Mouse (Mus musculus): ENCODE measurements around the gene Cux2. TPM values are rescaled to one million over a fixed set of nuclear protein-coding genes. Genes with fewer than 3 reads are reported as not detected.
A peak's percentile ranks its signal among the peaks of the same experiment; 100 is the strongest.

Gene Cux2
- polyA plus RNA-seq, 1 experiment from 2014 or later, result 1.5 TPM

GRCm38 (mm10) chr5:121836692-121837415 lies 213.0 kb downstream of the Cux2 start:
- Histone ChIP-seq H3K4me2 (replicated peaks; ENCODE audit: low read depth) (peak overlapping the region; percentile 92), H3K27ac (ENCODE audit: low read depth, low read length) (peak overlapping the region; percentile 92), H3K27me3 (replicated peaks; ENCODE audit: control insufficient read depth, insufficient read depth, low read length) (no peaks in the 10 kb centered on the region), H3K9me3 (ENCODE audit: control insufficient read depth) (no peaks in the 10 kb centered on the region), H3K4me3 (ENCODE audit: low read depth, low read length) (peak overlapping the region; percentile 79), H3K36me3 (ENCODE audit: control insufficient read depth, insufficient read depth) (no peaks in the 10 kb centered on the region), H3K9ac (ENCODE audit: low read depth, low read length) (peak overlapping the region; percentile 82), H3K4me1 (replicated peaks; ENCODE audit: control insufficient read depth, insufficient read depth, low read length) (peaks cover 6% of the 10 kb centered on the region)
- peak; percentile 40 for TF ChIP-seq CTCF (IDR thresholded peaks at IDR 0.05; ENCODE audit: low read depth)
- ATAC-seq, result peak; percentile 83
- WGBS, result under 1% methylated on average over 53 of the region's 77 CpGs

DNA sequence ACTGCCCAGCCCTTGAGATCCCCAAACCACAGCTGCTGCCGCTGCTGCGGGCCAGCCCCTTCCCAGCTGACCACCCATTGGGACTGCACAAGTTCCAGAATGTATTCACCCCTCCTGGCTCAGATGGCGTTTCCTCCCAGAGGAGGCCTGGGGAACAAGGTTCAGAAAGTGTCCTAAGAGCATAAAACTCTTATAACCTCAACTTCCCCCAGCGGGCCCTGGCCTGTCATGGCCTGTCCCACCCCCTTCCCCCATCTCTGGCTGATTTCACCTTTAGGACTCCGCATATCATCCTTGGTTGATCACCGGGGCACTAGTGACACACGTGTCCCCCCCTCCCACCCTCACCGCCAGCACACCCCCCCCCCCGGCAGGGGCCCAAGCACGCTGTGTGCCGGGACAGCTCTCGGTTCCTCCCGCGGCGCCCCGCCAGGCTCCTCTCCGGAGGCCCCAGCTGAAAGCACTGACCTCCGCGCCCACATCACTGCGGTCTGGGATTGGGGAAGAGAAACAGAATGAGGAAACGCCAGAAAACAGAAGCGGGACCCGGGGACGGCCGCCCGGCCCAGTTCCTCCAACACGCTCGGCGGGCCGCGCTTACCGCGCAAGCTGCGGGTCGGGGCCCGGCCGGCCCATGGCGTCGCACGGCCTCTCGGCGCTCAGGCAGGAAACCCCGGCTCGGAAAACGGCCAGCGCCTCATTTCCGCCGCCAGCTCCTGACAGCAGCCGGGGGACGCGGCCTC lies 213.8 kb downstream of the Cux2 start:
- Histone ChIP-seq H3K4me2 (replicated peaks; ENCODE audit: low read depth) (peak overlapping the region; percentile 92), H3K4me1 (replicated peaks; ENCODE audit: control insufficient read depth, insufficient read depth, low read length) (peaks cover 6% of the 10 kb centered on the region), H3K27ac (ENCODE audit: low read depth, low read length) (peak overlapping the region; percentile 92), H3K9me3 (ENCODE audit: control insufficient read depth) (no peaks in the 10 kb centered on the region), H3K4me3 (ENCODE audit: low read depth, low read length) (peak overlapping the region; percentile 79), H3K9ac (ENCODE audit: low read depth, low read length) (peak overlapping the region; percentile 82), H3K27me3 (replicated peaks; ENCODE audit: control insufficient read depth, insufficient read depth, low read length) (no peaks in the 10 kb centered on the region), H3K36me3 (ENCODE audit: control insufficient read depth, insufficient read depth) (no peaks in the 10 kb centered on the region)
- ATAC-seq, result peak; percentile 6
- TF ChIP-seq CTCF (IDR thresholded peaks at IDR 0.05; ENCODE audit: low read depth), result no peak
- under 1% methylated on average over 49 of the region's 51 CpGs for WGBS

DNA sequence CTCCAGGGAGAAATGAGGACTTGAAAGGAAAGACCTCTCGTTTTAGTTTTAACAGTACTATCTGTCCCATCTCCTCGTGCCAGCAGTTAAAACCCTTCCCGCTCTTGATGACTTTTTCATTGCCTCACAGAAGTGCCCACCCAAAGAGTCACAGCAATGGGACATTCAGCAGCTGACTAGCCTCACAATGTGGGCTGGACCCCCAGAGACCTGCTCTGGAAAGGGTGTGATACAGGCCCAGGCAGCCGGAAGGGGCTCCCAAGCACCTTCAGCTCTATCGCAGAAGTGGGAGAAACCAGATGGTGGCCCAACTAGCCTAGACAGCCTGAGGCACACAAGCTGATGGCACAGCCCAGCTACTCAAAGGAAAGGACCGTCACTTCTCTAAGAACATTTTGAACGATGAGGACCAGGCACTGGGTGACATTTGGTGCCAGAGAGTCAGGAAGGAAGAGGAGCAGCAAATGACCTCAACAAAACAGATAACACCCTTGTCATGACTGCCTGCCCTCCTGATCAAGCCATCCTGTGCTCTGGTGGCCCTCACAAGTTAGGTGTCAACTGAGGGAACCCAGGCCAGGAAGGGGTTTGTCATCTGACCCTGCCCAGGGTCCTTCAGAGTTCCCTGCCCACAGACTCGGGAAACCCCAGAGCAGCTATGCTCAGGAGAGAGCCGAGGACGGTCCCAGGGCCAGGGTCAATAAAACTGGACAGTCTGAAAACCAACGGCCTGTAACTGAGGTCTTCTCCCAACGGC lies 214.7 kb downstream of the Cux2 start:
- WGBS, result 37% methylated on average over 12 of the region's 12 CpGs

GRCm38 (mm10) chr5:121834241-121834606 lies 215.7 kb downstream of the Cux2 start:
- Histone ChIP-seq H3K36me3 (ENCODE audit: control insufficient read depth, insufficient read depth) (no peaks in the 10 kb centered on the region), H3K27me3 (replicated peaks; ENCODE audit: control insufficient read depth, insufficient read depth, low read length) (no peaks in the 10 kb centered on the region), H3K9ac (ENCODE audit: low read depth, low read length) (no peak overlapping the region), H3K27ac (ENCODE audit: low read depth, low read length) (no peak overlapping the region), H3K4me2 (replicated peaks; ENCODE audit: low read depth) (peak overlapping the region; percentile 92), H3K4me3 (ENCODE audit: low read depth, low read length) (no peak overlapping the region), H3K4me1 (replicated peaks; ENCODE audit: control insufficient read depth, insufficient read depth, low read length) (peaks cover 6% of the 10 kb centered on the region), H3K9me3 (ENCODE audit: control insufficient read depth) (no peaks in the 10 kb centered on the region)
- TF ChIP-seq CTCF (IDR thresholded peaks at IDR 0.05; ENCODE audit: low read depth), result no peak
- WGBS, result 63% methylated on average over 7 of the region's 7 CpGs
- ATAC-seq, result no peak

More for the DNA sequence above, 214.7 kb downstream of the Cux2 start:
- Histone ChIP-seq H3K4me1 (replicated peaks; ENCODE audit: control insufficient read depth, insufficient read depth, low read length) (peaks cover 6% of the 10 kb centered on the region), H3K4me2 (replicated peaks; ENCODE audit: low read depth) (peak overlapping the region; percentile 92), H3K9me3 (ENCODE audit: control insufficient read depth) (no peaks in the 10 kb centered on the region), H3K36me3 (ENCODE audit: control insufficient read depth, insufficient read depth) (no peaks in the 10 kb centered on the region), H3K4me3 (ENCODE audit: low read depth, low read length) (peak overlapping the region; percentile 79), H3K27me3 (replicated peaks; ENCODE audit: control insufficient read depth, insufficient read depth, low read length) (no peaks in the 10 kb centered on the region), H3K27ac (ENCODE audit: low read depth, low read length) (peak overlapping the region; percentile 92), H3K9ac (ENCODE audit: low read depth, low read length) (peak overlapping the region; percentile 82)
- no peak for TF ChIP-seq CTCF (IDR thresholded peaks at IDR 0.05; ENCODE audit: low read depth)
- no peak for ATAC-seq

DNA sequence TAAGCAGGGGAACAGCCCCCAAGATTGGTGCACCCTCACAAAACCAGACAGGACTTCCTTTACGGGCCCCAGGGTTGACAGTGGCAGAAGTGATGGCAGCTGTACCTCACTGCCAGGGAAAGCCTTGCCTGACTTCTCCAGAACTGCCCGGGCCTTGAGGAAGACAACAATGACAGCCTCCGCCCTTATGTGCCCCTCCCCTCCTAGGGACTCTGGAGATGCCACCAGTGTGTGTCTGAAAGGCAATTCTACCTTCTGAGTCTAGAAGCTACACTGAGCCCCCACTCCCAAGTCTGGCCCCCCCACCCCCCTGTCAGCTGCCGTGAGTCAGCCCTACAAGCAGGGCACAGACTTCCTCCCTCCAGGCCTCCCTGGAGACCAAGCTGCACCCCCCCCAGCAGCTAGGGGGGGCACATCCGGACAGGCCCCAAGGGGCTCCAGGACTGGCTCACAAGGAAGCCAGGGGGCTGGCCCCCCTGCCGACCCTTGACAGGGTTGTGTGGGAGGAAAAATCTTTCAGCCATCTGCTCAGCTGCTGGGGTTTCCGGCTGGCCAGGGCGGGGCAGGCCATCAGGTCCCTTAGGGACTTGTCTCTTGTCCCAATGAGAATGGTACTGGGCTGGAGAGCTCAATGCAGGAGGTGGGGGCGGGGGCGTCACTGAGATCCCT lies 216.2 kb downstream of the Cux2 start:
- 46% methylated on average over 10 of the region's 10 CpGs for whole genome bisulfite sequencing
- H3K27ac ChIP-seq (ENCODE audit: low read depth, low read length), result no peak overlapping the region
- H3K4me1 ChIP-seq (replicated peaks; ENCODE audit: control insufficient read depth, insufficient read depth, low read length), result peaks cover 6% of the 10 kb centered on the region
- H3K4me2 ChIP-seq (replicated peaks; ENCODE audit: low read depth), result peak overlapping the region; percentile 92
- ATAC-seq, result no peak
- peaks cover under 1% of the 10 kb centered on the region; the same call in 1 of the 2 replicates for H3K36me3 ChIP-seq (ENCODE audit: control insufficient read depth, insufficient read depth)
- H3K9ac ChIP-seq (ENCODE audit: low read depth, low read length), result no peak overlapping the region
- no peaks in the 10 kb centered on the region for H3K9me3 ChIP-seq (ENCODE audit: control insufficient read depth)
- no peaks in the 10 kb centered on the region for H3K27me3 ChIP-seq (replicated peaks; ENCODE audit: control insufficient read depth, insufficient read depth, low read length)
- TF ChIP-seq CTCF (IDR thresholded peaks at IDR 0.05; ENCODE audit: low read depth), result no peak
- no peak overlapping the region for H3K4me3 ChIP-seq (ENCODE audit: low read depth, low read length)

Data from intestine, postnatal 0 days (tissue).